Mouse (Mus musculus): ENCODE results near the gene 6030408B16Rik.

6030408B16Rik gene

DNA sequence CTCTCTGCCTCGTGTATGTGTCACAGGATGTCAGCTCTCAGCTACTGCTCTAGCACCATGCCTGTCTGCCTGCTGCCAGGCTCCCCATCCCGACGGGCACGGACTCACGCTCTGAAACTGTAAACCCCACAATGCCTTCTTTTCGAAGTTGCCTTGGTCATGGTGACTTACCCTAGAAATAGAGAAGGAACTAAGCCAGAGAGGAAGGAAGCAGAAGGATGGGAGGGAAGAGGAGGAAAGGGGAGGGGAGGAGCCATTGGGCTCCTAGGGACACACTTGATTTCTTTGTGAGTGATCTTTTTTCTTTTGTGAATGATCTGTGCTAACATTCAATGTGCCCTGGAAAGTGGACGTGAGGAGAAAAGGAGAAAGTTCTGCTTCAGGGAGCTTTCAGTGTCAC is 5.0 kb downstream of the 6030408B16Rik start:
- DNase-seq (ENCODE audit: low read depth): no peak

DNA sequence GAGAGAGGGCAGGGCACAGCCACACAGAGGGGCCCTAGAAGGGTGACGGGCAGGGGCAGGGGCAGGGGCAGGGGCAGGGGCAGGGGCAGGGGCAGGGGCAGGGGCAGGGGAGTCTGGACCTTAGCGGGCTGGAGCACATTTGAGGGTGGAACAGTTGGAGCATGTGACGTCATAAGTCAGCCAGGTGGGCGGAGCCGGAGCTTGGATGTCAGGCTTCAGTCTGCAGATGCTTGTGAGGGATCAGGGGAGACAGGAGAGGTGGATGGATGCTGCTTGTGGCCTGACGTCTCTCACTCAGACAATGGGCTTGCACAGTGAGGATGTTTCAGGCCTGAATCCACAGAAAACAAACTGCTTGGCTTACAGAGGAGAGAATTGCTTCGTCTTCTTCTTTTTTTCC is 5.5 kb downstream of the 6030408B16Rik start:
- DNase-seq (ENCODE audit: low read depth): peak; percentile 34

DNA sequence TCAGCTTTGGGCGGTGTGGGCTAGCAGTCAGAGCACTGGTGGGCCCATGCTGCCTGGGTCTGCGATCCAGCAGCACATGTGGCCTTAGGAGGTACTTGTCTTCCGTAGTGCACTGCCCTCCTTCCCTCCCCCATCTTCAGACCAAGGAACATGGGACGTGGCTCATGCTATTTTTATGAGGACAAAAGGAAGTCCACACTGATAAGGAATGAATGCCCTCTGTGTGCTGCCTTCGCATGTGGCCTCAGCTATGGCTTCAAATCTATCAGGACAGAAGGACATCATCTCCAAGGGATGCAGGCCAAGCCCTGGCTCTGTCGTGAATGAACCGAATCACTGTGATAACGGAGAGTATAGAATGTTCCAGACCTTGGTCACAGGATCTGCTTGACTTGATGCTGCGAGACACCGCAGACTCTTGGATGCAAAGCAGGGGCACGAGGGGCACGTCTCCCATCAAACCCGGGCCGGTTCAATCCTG is 6.5 kb downstream of the 6030408B16Rik start:
- no peak for DNase-seq (ENCODE audit: low read depth)

DNA sequence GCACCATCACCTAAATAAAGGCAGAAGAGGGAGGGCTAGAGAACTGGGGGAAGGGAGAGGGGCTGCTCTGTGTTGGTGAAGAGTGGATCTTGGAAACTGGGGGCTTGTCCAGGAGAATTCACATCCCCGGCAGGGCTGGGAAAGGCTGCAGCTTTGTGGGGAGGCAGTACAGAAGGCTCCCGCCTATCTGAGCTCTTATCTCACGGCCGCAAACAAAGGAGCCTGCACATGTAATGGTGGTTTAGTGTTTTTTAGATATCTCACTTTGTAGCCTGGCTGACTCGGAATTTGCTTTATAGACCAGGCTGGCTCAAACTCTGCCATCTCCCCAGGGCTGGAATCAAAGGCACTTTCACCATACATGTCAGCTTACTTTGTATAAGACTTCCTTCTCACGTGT is 7.1 kb downstream of the 6030408B16Rik start:
- no peak for DNase-seq (ENCODE audit: low read depth)

DNA sequence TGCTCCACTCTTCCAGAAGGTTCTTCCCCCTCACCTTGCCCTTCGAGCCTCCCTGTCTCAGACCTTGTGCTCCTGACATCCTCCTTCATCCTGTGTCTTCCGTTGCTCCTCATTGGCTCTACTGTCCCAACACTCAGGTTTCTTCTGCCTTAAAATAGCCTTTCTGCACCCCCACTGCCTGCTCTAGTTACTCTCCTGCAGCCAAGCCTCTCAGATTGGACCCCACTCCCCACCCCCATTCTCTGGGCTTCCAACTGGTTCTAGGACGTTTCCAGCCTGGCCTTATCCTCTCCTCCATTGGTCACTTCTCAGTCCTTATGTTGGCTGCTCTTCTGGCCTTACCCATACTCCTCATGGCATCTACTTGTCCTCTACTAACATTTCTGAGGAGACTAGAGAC is 9.2 kb downstream of the 6030408B16Rik start:
- DNase-seq (ENCODE audit: low read depth): no peak

DNA sequence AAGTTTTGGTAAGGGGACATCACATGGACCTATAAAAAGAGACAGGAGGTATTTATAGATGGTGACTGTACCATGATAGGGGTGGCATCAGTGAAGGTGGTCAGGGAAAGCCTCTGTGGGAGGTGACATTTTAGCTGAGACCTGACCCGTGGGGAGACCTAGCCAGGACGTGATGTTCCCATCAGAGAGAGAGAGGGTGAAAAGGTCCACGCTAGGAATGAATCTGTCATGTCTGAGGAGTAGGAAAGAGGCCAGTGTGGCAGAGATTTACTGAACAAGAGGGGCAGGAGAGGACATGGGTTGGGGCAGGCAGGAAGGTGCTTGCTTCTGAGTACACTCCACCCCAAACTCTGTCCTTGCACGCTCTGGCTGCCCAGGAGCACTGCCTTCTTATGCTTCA is 10.8 kb downstream of the 6030408B16Rik start:
- no peak for DNase-seq (ENCODE audit: low read depth)

DNA sequence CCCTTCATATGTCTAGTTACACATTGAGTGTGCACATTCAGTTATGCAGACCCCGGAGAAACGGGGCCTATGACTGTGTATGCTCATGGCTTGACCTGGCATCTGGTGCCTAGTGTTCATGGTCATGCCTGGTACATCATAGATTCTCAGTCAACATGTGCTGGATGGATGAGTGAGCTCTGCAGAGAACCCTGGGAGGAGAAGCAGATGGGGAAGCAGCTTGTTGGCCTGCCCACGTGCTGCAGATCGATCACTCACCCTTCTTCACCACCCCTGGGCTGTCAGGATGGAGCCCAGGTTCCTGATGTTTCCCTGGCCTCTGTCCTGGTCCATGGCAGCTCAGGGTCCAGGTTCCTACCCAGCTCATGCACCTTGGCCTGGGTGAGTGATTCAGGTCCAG is 13.4 kb downstream of the 6030408B16Rik start:
- no peak for DNase-seq (ENCODE audit: low read depth)

DNA sequence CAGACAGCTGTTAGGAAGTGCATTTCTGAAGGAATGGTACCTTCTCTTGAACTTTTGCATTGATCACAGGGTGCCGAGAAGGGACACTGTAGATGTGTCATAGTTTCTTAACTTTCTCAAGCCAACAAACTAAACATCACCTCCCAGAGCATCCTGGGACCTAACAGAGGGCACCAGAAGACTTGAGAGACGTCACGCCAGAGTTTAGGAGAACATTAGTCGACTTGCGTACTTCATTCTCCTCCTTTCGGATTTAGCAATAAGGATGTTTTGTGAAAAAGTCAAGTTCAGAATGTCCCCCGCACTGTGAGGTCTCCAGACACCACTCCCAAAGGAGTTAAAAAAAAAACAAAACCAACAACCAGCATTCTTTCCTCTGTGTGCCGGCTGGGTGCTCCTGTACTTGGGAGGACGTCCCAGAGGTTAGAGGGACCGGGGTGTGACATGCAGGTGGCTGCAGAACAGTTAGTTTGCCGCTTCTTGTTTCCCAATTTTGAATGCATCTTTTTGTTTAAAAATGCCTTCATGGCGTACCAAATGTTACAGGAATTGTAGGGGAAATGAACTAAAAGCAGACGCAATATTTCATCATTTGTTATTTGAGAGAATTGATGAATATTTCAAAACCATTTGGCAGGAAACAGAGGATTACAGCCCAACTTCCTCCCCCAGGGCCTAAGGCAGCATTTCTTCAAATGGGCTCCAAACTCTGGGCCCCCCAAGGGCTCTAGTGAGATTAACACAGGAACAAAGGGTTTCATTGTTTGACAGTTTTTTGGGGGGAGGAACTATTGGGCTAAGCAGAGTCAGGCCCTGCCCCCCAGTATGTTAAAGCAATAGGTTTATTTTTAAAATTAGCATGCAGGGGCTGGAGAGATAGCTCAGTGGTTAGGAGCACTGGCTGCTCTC is 15.7 kb downstream of the 6030408B16Rik start:
- DNase-seq (ENCODE audit: low read depth): no peak

DNA sequence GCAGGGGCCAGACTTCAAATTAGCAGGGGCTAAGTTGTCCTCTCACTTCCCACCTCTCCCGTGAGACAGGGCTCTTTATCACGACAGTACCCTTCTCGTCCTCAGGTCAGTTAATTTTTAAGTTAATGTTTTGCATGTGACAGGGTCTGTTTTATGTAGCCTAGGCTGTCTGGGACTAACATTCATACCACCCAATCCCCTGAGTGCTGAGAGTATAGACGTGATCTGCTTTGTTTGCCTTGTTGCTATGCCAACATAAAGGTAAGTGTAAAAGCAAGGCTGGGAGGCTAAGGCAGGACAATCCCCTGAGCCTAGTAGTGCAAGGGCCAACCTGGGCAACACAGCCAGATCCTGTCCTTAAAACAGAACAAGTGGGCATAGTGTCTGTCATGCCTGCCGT is 16.5 kb downstream of the 6030408B16Rik start:
- no peak for DNase-seq (ENCODE audit: low read depth)

DNA sequence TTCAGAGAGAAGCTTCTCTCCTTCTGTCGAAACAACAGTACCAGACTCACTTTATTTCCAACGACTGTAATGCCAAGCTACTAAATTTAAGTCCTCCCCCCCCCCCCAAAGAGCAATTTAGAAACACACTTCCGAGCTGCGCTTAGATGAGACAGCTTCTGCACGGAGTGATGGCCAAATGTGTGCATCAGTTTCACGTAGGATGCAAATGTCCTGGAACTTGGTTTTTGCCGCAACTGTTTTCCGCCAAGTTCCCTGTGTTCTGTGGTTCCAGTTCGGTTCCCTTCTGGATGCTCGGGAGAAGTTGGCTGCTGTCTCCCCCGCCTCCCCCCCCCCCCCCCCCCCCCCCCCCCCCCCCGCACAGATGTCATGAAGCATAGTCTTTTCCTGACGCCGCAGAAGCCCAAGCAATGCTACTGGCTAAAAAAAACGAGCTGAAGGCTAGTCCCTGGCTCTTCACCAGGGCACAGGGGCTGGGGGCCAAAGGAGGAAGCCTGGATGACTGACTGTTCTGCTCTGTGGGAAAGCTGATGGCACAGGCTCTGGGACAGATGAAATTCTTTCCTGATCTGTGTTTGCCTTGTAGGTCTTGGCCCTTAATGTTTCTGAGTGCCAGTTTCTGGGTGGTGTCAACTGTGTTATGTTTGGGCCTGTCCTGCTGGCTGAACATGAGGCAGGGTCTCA is 18.2 kb downstream of the 6030408B16Rik start:
- no peak for DNase-seq (ENCODE audit: low read depth)

DNA sequence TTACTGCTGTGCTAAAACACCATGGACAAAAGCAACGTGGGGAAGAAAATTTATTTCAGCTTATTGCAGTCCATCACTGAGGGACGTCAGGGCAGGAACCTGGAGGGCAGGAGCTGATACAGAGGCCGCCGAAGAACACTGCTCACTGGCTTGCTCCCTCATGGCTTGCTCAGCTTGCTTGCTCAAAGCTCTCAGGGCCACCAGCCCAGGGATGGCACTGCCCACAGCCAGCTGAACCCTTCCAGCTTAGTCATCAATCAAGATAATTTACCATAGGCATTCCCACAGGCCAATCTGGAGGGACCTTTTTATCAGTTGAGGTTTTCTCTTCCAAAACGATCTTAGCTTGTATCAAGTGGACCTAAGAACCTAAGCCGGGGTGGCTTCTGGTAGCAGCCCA is 19.0 kb downstream of the 6030408B16Rik start:
- DNase-seq (ENCODE audit: low read depth): no peak

DNA sequence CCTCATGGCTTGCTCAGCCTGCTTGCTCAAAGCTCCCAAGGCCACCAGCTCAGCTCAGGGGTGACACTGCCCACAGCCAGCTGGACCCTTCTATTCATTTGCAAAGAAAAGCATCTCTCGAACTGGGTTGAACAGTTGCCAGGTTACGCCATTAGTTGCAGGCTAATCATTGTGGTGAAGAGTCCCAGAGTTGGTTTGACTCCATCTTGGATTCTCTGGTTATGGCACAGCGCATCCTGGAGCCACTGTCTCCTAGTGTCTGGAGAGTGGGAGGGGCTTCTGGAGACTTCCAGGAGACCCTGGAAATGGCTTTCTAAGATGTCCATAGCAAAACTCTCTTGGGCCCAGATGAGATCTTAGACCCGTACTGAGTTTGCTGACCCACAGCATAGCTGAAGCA is 22.4 kb downstream of the 6030408B16Rik start:
- DNase-seq (ENCODE audit: low read depth): no peak

DNA sequence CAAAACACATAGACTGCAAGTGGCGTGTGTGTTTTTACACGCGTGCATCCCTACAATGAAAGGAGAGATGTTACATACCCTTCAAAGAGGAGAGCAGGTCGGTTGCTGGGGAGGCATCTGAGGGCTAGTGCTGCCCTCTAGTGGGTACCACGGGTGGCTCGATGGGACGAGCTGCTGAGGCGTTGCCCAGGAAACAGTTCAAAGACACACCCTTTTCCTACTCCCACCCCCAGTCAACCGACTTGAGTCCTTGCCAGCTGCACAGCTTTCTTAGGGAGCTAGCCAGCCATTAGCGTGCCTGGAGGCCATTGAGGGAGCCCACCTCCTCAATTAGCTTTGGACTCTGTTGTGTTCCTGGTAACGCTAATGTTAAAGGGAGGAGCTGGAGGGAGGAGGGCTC is 22.8 kb downstream of the 6030408B16Rik start:
- peak; percentile 91 for DNase-seq (ENCODE audit: low read depth)

DNA sequence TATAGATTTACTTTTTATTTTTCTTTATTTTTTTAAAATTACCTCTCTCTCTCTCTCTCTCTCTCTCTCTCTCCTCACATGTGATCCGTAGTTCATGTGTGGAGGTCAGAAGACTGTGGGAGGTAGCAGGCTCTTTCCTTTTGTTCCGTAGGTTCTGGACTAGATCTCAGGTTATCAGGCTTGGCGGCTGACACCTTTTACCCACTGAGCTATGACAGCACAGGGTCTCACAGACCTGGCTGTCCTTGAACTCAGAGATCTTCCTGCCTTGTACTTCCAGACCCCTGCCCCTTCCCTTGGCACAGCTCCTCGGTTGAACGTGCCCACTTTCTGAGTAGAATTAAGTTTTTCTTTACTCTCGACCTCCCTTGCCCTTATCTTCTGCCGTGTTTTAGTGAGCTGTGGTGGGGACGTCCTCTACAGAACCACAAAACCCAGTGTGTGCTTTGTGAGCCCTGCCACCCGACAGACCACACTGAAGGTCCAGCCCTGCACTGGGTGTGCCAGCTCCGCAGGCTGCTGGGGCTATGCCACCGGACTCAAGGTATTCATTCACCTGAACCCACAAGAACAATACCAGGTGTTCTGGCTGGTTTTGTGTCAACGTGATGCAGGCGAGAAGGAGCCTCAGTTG is 23.4 kb downstream of the 6030408B16Rik start:
- no peak for DNase-seq (ENCODE audit: low read depth)

DNA sequence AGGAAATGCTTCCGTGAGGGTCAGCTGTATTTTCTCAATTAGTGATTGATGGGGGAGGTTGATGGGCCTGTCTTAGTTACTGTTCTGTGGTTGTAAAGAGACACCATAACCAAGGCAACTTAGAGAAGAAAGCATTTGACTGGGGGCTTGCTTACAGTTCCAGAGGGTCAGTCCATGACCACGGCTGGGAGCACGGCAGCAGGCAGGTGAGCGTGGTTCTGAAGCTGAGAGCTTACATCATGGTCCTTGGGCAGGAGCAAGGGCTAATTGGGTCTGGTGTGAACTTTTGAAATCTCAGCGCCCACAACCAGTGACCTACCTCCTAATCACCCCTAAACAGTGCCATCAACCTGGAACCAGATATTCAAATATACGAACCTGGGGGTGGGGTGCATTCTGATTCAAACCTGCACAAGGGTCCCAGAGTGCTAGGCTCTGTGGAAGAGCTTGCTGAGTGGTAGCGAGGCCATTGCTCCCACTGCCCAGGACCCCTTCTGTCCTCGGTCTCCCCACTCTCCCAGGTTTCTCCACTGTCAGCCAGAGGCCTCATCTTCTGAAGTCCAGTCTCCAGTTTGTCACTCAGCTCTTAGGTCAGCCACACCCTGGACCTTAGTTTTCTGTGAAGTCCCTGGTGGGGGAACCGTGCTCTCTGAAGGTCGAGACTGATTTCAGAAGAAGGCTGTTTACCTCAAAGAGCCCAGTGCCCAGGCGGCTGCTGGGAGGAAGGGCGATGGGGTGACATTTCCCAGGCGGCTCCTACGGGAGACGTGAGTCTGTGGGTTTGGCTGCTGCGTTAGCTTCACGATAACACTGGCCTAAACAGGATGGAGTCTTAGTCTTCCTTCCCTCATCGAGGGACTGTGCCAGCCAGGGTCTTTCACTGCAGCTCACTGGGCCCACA is 24.2 kb downstream of the 6030408B16Rik start:
- no peak for DNase-seq (ENCODE audit: low read depth)

DNA sequence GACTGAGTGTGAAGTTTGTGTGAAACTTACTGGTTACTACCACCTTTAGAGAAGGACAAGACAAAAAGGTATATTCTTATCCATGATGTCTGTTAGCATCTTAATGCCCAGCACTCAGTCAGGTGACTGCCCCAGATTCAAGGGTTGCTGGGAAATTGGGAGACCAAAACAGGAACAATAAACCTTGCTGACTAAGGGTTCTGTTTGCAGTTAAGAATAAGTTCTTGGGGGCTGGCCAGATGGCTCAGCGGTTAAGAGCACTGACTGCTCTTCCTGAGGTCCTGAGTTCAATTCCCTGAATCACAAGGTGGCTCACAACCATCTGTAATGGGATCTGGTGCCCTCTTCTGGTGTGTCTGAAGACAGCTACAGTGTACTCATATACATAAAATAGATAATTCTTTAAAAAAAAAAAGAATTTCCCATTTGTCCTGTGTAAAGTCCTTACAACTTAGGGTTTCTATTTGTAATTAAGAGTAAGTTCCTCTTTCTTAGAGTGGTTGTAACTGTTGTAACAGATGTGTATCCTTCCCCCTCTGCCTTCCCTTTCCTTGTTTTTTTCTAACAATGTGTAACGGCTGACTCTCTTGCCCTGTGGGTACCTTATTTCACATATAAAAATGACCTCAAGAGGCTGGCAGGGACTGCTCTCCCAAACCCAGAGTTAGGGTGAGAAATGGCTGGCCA is 24.9 kb downstream of the 6030408B16Rik start:
- DNase-seq (ENCODE audit: low read depth): no peak

DNA sequence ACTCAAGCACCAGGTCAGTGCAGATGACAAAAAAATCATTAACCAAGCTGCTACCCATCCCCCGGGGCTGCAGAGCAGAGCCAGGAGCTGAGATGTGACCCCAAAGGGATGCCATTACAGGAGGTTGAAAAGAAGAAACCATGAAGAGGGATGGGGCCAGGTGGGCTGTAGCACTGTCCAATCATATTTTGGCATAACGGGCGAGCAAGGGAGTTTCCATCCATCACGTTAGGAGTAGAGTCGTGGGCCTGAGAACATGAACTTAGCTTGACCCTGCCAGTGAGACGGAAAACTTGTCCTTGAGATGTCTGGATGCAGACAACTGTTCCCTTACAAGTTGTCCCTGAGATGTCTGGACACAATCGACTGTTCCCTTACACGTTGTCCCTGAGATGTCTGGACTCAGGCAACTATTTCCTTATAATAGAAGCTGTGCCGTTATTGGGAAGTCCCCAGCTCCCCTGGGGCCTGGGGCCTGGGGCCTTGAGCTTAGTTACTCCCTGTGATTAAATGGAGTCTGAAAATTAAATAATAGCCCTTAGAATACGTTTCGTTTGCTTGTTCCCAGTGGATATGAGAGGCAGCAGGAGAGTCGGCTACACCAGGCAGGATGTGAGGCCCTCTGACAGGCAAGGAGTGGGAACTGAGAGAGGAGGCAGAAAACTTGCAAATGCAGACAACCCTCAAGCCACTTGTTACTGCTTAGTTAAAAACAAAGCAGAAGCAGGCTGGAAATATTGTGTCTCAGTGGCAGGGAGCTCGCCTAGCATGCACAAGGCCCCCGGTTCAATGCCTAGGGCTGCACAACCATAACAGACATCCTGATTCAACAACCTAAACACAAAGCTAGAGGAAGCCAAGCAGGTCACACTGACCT is 26.1 kb downstream of the 6030408B16Rik start:
- no peak for DNase-seq (ENCODE audit: low read depth)

DNA sequence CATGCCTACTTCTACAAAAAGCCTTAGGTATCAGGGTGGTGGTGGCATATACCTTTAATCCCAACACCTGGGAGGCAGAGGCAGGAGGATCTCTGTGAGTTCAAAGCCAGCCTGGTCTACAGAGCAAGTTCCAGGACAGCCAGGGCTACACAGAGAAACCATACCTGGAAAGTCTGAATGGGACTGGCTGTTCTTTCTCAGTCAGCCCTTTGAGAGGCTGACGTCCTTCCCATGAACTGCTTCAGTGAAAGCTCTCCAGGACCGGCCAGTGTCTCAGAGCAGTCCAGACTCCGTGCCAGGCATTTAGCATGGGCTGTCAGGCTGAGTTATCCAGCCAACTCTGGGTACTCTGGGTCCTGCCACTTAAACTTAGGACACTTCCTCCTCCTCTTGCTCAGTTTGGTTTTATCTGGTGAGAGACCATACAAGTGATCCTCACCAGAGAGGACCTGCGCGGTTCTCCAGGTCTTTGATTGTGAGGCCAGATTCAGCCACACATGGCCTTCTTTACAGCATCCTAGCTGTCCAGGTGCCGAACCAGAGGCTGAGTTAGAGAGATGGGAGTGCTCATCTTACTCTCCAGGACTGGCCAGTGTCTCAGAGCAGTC is 27.1 kb downstream of the 6030408B16Rik start:
- no peak for DNase-seq (ENCODE audit: low read depth)

DNA sequence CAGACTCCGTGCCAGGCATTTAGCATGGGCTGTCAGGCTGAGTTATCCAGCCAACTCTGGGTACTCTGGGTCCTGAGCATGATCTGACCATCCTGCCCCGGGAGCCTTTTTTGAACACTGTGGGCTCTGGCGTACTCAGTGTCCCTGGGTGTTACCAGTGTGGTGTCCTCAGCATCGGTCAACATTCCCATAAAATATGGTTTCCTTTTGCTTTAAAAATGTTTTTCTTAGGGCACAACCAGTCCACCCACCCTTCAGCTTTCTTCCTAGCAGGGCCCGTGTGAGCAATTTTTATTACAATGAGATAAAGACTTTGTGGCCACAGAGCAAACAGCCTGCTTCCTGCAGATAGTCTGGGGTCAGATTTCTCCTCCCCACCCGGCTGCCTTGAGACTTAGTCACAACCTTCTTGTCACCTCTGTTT is 27.6 kb downstream of the 6030408B16Rik start:
- DNase-seq (ENCODE audit: low read depth): no peak

DNA sequence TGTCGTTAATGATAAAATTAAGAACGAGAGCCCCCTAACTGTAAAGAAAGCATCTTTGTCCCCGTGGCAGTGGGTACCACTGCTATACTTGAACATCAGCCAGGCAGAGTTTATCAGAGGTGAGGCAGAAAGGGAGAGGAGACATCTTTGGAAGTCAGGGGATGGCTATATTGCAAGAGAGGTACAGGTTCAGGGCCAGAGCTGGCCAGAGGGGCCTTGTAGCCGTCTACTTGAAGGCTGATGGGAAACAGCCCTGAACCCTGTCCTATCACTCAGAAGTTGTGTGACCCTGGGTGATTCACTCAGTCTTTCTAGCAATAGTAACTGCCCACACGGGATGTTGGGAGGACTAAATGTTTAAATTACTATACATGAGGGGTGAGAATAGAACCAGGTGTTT is 28.1 kb downstream of the 6030408B16Rik start:
- DNase-seq (ENCODE audit: low read depth): no peak
